In the genomic region with DNA sequence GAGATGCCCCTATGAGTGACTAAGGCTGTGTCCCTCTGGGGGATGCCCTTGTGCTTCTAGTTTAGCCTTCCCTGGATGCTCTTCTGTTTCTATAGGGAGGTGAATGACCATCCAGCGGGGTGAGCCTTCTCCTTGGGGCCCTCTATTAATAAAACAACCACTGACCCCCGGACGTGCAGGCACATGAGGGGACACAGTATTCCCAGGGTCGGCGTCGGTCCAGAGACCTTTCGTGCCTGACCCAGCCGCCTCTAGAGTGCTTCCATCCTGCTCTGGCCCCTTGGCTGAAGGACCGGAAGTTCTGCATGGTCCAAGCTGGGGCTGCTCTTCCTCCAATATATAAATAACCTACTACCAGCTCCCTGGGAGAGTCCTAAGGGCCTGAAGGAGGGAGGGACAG, we compare ENCODE assay signal across 9 mouse cellular contexts. TPM values are rescaled to one million over a fixed set of nuclear protein-coding genes. Genes with fewer than 3 reads are reported as not detected.
A peak's percentile ranks its signal among the peaks of the same experiment; 100 is the strongest.
DNase-seq lines count a peak whose midpoint lies in the region; ATAC-seq and TF ChIP-seq lines count a peak whose summit lies in the region.
"Had no signal": no experiment of that assay in that cellular context is flagged by ENCODE, and none has a peak within 500 bp of the region (broad histone marks: within the 10 kb centered on the region; RNA-seq: fewer than 3 reads in every experiment).

No protein-coding gene starts in this region.

- H3K36me3 ChIP-seq in liver, embryonic 12.5 days, result no peaks in the 10 kb centered on the region
- no peaks in the 10 kb centered on the region for H3K36me3 ChIP-seq in liver, adult 2 months (ENCODE audit: control insufficient read depth, insufficient read depth, low read length)
- no peaks in the 10 kb centered on the region for H3K36me3 ChIP-seq in stomach, postnatal 0 days (ENCODE audit: control insufficient read depth, insufficient read depth, low read length)
- H3K36me3 ChIP-seq: limb, embryonic 15.5 days had no signal

- H3K9ac ChIP-seq in liver, embryonic 12.5 days, result no peak overlapping the region
- peak overlapping the region; percentile 29 for H3K9ac ChIP-seq in liver, adult 2 months (ENCODE audit: low read depth, low read length)
- H3K9ac ChIP-seq in stomach, postnatal 0 days (ENCODE audit: low read length), result no peak overlapping the region
- H3K9ac ChIP-seq: limb, embryonic 15.5 days had no signal

- no peak for TF ChIP-seq POLR2A in liver, adult 2 months (IDR thresholded peaks at IDR 0.05; ENCODE audit: extremely low read depth, insufficient read depth, low read length)

- no peak overlapping the region for H3K4me2 ChIP-seq in liver, embryonic 12.5 days
- no peak overlapping the region for H3K4me2 ChIP-seq in stomach, postnatal 0 days (replicated peaks; ENCODE audit: low read depth)
- H3K4me2 ChIP-seq: limb, embryonic 15.5 days had no signal

- no peak for TF ChIP-seq CTCF in liver, adult 2 months (IDR thresholded peaks at IDR 0.05; ENCODE audit: low read depth, low read length)
- TF ChIP-seq CTCF in stomach, postnatal 0 days (IDR thresholded peaks at IDR 0.05; ENCODE audit: low read depth), result no peak

- H3K9me3 ChIP-seq in liver, embryonic 12.5 days (replicated peaks), result no peaks in the 10 kb centered on the region
- no peaks in the 10 kb centered on the region for H3K9me3 ChIP-seq in stomach, postnatal 0 days (ENCODE audit: control insufficient read depth, low read length)
- H3K9me3 ChIP-seq: limb, embryonic 15.5 days had no signal

- TF ChIP-seq EP300 in stomach, postnatal 0 days (optimal IDR thresholded peaks at IDR 0.05), result no peak

- no peak overlapping the region for H3K27ac ChIP-seq in liver, embryonic 12.5 days
- H3K27ac ChIP-seq in liver, adult 2 months (replicated peaks; ENCODE audit: insufficient read depth, low read depth, low read length), result peak overlapping the region; percentile 98
- H3K27ac ChIP-seq in stomach, postnatal 0 days (replicated peaks), result no peak overlapping the region
- H3K27ac ChIP-seq: limb, embryonic 15.5 days had no signal

- no peaks in the 10 kb centered on the region for H3K27me3 ChIP-seq in liver, embryonic 12.5 days (replicated peaks)
- H3K27me3 ChIP-seq in liver, adult 2 months (ENCODE audit: control insufficient read depth, insufficient read depth, low read length), result no peaks in the 10 kb centered on the region
- no peaks in the 10 kb centered on the region for H3K27me3 ChIP-seq in stomach, postnatal 0 days (ENCODE audit: control insufficient read depth, insufficient read depth, low read length)
- H3K27me3 ChIP-seq: limb, embryonic 15.5 days had no signal

- ATAC-seq in liver, embryonic 12.5 days, result no peak; the same call in 1 of the 2 replicates
- ATAC-seq in stomach, postnatal 0 days (ENCODE audit: low FRiP score, low TSS enrichment), result peak; percentile 46; the same call in 1 of the 2 replicates
- ATAC-seq in erythroblast, adult 5-6 weeks (replicated peaks; ENCODE audit: low FRiP score, poor library complexity, severe bottlenecking), result no peak

- no peaks in the 10 kb centered on the region; the same call in 1 of the 2 replicates for H3K79me2 ChIP-seq in liver, adult 2 months (ENCODE audit: control insufficient read depth, insufficient read depth, low read length)

- peaks cover 12% of the 10 kb centered on the region for H3K4me1 ChIP-seq in liver, embryonic 12.5 days
- peaks cover 31% of the 10 kb centered on the region for H3K4me1 ChIP-seq in liver, adult 2 months (ENCODE audit: control insufficient read depth, insufficient read depth, low read length)
- H3K4me1 ChIP-seq in stomach, postnatal 0 days (replicated peaks; ENCODE audit: control insufficient read depth, insufficient read depth), result no peaks in the 10 kb centered on the region

- 47% methylated on average over 9 of the region's 9 CpGs for WGBS in liver, embryonic 12.5 days (ENCODE audit: insufficient replicate concordance)
- 74% methylated on average over 9 of the region's 9 CpGs for WGBS in liver, adult 2 months
- WGBS in stomach, postnatal 0 days, result 69% methylated on average over 9 of the region's 9 CpGs

- no peak overlapping the region for H3K4me3 ChIP-seq in liver, embryonic 12.5 days
- H3K4me3 ChIP-seq in liver, adult 2 months (ENCODE audit: insufficient read depth, low read depth, low read length), result no peak overlapping the region
- H3K4me3 ChIP-seq in stomach, postnatal 0 days (ENCODE audit: low read depth, low read length), result no peak overlapping the region
- H3K4me3 ChIP-seq: limb, embryonic 15.5 days had no signal

- peak; percentile 22 for DNase-seq in liver
- peak; percentile 50 for DNase-seq in heart, postnatal 4 days
- peak; percentile 46 for DNase-seq in liver, adult 2 months (ENCODE audit: extremely low read depth, low read depth, low spot score)
- DNase-seq in stomach, postnatal 0 days (ENCODE audit: low spot score), result no peak
- DNase-seq in layer of hippocampus, postnatal 25 days (ENCODE audit: extremely low spot score in 1 of 2, low spot score in 1 of 2), result no peak
- no peak for DNase-seq in MN1 (ENCODE audit: low spot score)

RNA-seq across cellular contexts. Expression of gene Wdr5, which starts 39.4 kb away (rescaled TPM):
- 47.2 and 47.3 TPM in 2 replicates for polyA plus RNA-seq in liver, embryonic 12.5 days (2016; fragmentation: Nextera tagmentation; extraction: Ambion mirVana)
- 10 to 100 TPM; 31.4 to 34.2 TPM for total RNA-seq in heart, postnatal 4 days (2021)
- 16.7 and 20.4 TPM in 2 replicates for total RNA-seq in liver, adult 2 months (2014; rRNA removed)
- polyA plus RNA-seq in liver, adult 2 months (2012; rRNA removed), result 17.2 and 18.3 TPM in 2 replicates
- 19.3 and 19.7 TPM in 2 replicates for polyA plus RNA-seq in stomach, postnatal 0 days (2015; fragmentation: Nextera tagmentation; extraction: Ambion mirVana)
- total RNA-seq in layer of hippocampus, postnatal 25 days (2021), result 10 to 100 TPM; 27.6 to 32.6 TPM
- total RNA-seq in erythroblast, adult 5-6 weeks (2015; ENCODE audit: low replicate concordance), result 6.1 and 9.2 TPM in 2 replicates
- total RNA-seq in erythroblast, adult 5-6 weeks (2017; ENCODE audit: low replicate concordance), result 15.3 and 17.4 TPM in 2 replicates

RNA-seq across cellular contexts. Expression of gene Brd3, which starts 46.8 kb away (rescaled TPM):
- 38.5 and 39.0 TPM in 2 replicates for polyA plus RNA-seq in liver, embryonic 12.5 days (2016; fragmentation: Nextera tagmentation; extraction: Ambion mirVana)
- 10 to 100 TPM; 57.5 to 59.6 TPM for total RNA-seq in heart, postnatal 4 days (2021)
- 5.8 and 7.9 TPM in 2 replicates for total RNA-seq in liver, adult 2 months (2014; rRNA removed)
- polyA plus RNA-seq in liver, adult 2 months (2012; rRNA removed), result 14.8 and 17.2 TPM in 2 replicates
- 41.0 and 48.3 TPM in 2 replicates for polyA plus RNA-seq in stomach, postnatal 0 days (2015; fragmentation: Nextera tagmentation; extraction: Ambion mirVana)
- 10 to 100 TPM; 51.0 to 53.7 TPM for total RNA-seq in layer of hippocampus, postnatal 25 days (2021)
- 20.9 and 22.9 TPM in 2 replicates for total RNA-seq in erythroblast, adult 5-6 weeks (2015; ENCODE audit: low replicate concordance)
- 10.6 and 14.1 TPM in 2 replicates for total RNA-seq in erythroblast, adult 5-6 weeks (2017; ENCODE audit: low replicate concordance)

Comparison
In these comparisons a context has a peak if more than half of its experiments do, and no peak if none do; other contexts are left out.
1. DNase-seq: peak in liver (single experiment), heart, postnatal 4 days (single experiment) and liver, adult 2 months (single experiment); none in stomach, postnatal 0 days (single experiment), layer of hippocampus, postnatal 25 days (0 of 2) and MN1 (single experiment).